Mouse (Mus musculus) olfactory bulb, adult 2 months (tissue): ENCODE measurements around the gene Atg16l1. TPM values are rescaled to one million over a fixed set of nuclear protein-coding genes. Genes with fewer than 3 reads are reported as not detected.
A peak's percentile ranks its signal among the peaks of the same experiment; 100 is the strongest.
"Not testable (repeated sequence)": the region's sequence is repeated elsewhere in the genome, so short reads cannot be mapped to it uniquely, and the experiment has no call there.

Source experiments
- H3K27ac ChIP-seq: fragments of 200-500 bp; 2 replicates; pipeline ENCODE4 v1.5.1; 2012; ENCODE audit warnings: low read depth, low read length; ENCODE audit not compliant: insufficient read depth
- H3K4me1 ChIP-seq: fragments of 200-500 bp; 2 replicates; pipeline ENCODE4 v1.6.1; 2012; ENCODE audit warnings: low read length; ENCODE audit not compliant: control insufficient read depth, insufficient read depth
- H3K4me3 ChIP-seq: fragments of 200-500 bp; 2 replicates; pipeline ENCODE4 v1.5.1; 2012; ENCODE audit warnings: mild to moderate bottlenecking, low read depth, low read length, moderate library complexity; ENCODE audit not compliant: insufficient read depth
- CTCF ChIP-seq: fragments of 200-500 bp; IDR thresholded peaks from 2 replicates; pipeline ENCODE4 v1.5.1; 2012; ENCODE audit warnings: low read depth, mild to moderate bottlenecking, low read length, moderate library complexity; ENCODE audit not compliant: insufficient read depth
- POLR2A ChIP-seq: fragments of 200-500 bp; IDR thresholded peaks from 2 replicates; pipeline ENCODE4 v1.6.1; 2012; ENCODE audit warnings: mild to moderate bottlenecking, low read depth, low read length, moderate library complexity; ENCODE audit not compliant: insufficient read depth
- WGBS: fragments of 180-500 bp; shearing (Covaris S2); methylation state at CpG from one replicate; pipeline ENCODE4 v1.1.7; 2018; 5-methylcytosine and 5-hydroxymethylcytosine counted together
- polyA plus RNA-seq: library from polyadenylated mRNA; stranded (reverse); fragments of >200 nt; gene quantifications from 2 replicates; pipeline ENCODE4 v1.2.4, GENCODE M21; 2012; ENCODE audit warnings: low replicate concordance; ENCODE audit not compliant: missing spikeins, insufficient read depth, insufficient read length

Atg16l1 gene
- polyA plus RNA-seq, 1 experiment = not detected

GRCm38 (mm10) chr1:87813681-87814080 is 58.0 kb downstream of the Atg16l1 start:
- 33% methylated on average over 7 of the region's 7 CpGs for WGBS
- TF ChIP-seq CTCF = no peak
- TF ChIP-seq POLR2A = no peak
- peak overlapping the region; percentile 68 for H3K27ac ChIP-seq
- H3K4me1 ChIP-seq = peaks cover 26% of the 10 kb centered on the region
- no peak overlapping the region for H3K4me3 ChIP-seq

- WGBS = 91% methylated on average over 10 of the region's 10 CpGs
- no peak for TF ChIP-seq POLR2A
- Histone ChIP-seq H3K4me3 (no peak overlapping the region), H3K4me1 (peaks cover 4% of the 10 kb centered on the region), H3K27ac (no peak overlapping the region)
Measured at GRCm38 (mm10) chr1:87824420-87824995, 68.8 kb downstream of the Atg16l1 start.

GRCm38 (mm10) chr1:87825281-87825680 is 69.6 kb downstream of the Atg16l1 start:
- H3K4me1 ChIP-seq = peaks cover 4% of the 10 kb centered on the region
- H3K27ac ChIP-seq = no peak overlapping the region
- TF ChIP-seq CTCF (no peak), POLR2A (no peak)
- H3K4me3 ChIP-seq = no peak overlapping the region
- 93% methylated on average over 5 of the region's 5 CpGs for WGBS

GRCm38 (mm10) chr1:87825991-87826390 is 70.3 kb downstream of the Atg16l1 start:
- TF ChIP-seq POLR2A (no peak), CTCF (no peak)
- Histone ChIP-seq H3K4me3 (no peak overlapping the region), H3K27ac (no peak overlapping the region), H3K4me1 (peaks cover 4% of the 10 kb centered on the region)
- WGBS = 88% methylated on average over 6 of the region's 6 CpGs

GRCm38 (mm10) chr1:87826474-87826873 is 70.8 kb downstream of the Atg16l1 start:
- no peak for TF ChIP-seq POLR2A
- no peak for TF ChIP-seq CTCF
- 89% methylated on average over 2 of the region's 2 CpGs for WGBS
- peaks cover 4% of the 10 kb centered on the region for H3K4me1 ChIP-seq
- no peak overlapping the region for H3K4me3 ChIP-seq
- no peak overlapping the region for H3K27ac ChIP-seq

GRCm38 (mm10) chr1:87827476-87827875 is 71.8 kb downstream of the Atg16l1 start:
- WGBS = 95% methylated on average over 1 of the region's 1 CpGs

GRCm38 (mm10) chr1:87828185-87828584 is 72.5 kb downstream of the Atg16l1 start:
- Histone ChIP-seq H3K27ac (peak overlapping the region; percentile 53), H3K4me3 (no peak overlapping the region), H3K4me1 (peaks cover 4% of the 10 kb centered on the region)
- 58% methylated on average over 9 of the region's 9 CpGs for WGBS
- TF ChIP-seq CTCF (no peak), POLR2A (no peak)

More at GRCm38 (mm10) chr1:87827476-87827875, 71.8 kb downstream of the Atg16l1 start:
- not testable (repeated sequence) for H3K4me3 ChIP-seq, H3K27ac ChIP-seq, H3K4me1 ChIP-seq

- 48% methylated on average over 7 of the region's 7 CpGs for WGBS
- no peak overlapping the region for H3K27ac ChIP-seq
Measured at GRCm38 (mm10) chr1:87828926-87829580, 73.4 kb downstream of the Atg16l1 start.

GRCm38 (mm10) chr1:87829621-87830211 is 74.0 kb downstream of the Atg16l1 start:
- TF ChIP-seq POLR2A (no peak), CTCF (no peak)
- Histone ChIP-seq H3K4me1 (peaks cover 4% of the 10 kb centered on the region), H3K27ac (no peak overlapping the region), H3K4me3 (no peak overlapping the region)
- 71% methylated on average over 6 of the region's 6 CpGs for WGBS

More at GRCm38 (mm10) chr1:87828926-87829580, 73.4 kb downstream of the Atg16l1 start:
- H3K4me3 ChIP-seq = no peak overlapping the region
- no peak for TF ChIP-seq POLR2A
- peaks cover 4% of the 10 kb centered on the region for H3K4me1 ChIP-seq
